Mouse (Mus musculus): ENCODE data around the gene Gm10770. TPM values are rescaled to one million over a fixed set of nuclear protein-coding genes. Genes with fewer than 3 reads are reported as not detected.
A peak's percentile ranks its signal among the peaks of the same experiment; 100 is the strongest.
"Not testable (repeated sequence)": the region's sequence is repeated elsewhere in the genome, so short reads cannot be mapped to it uniquely, and the experiment has no call there.

Gm10770 gene
- not detected in 2 replicates for polyA plus RNA-seq (2014; fragmentation: Nextera tagmentation; extraction: Ambion mirVana)

- H3K4me1 ChIP-seq (ENCODE audit: insufficient read depth); H3K27me3 ChIP-seq (ENCODE audit: insufficient read depth, low read length); ATAC-seq (ENCODE audit: insufficient read depth); H3K4me2 ChIP-seq; DNase-seq; H3K9me3 ChIP-seq (ENCODE audit: low read depth, low read length); H3K4me3 ChIP-seq (ENCODE audit: low read depth, low read length); H3K27ac ChIP-seq (ENCODE audit: low read depth); H3K36me3 ChIP-seq (ENCODE audit: insufficient read depth); H3K9ac ChIP-seq: not testable (repeated sequence)
- 76% methylated on average over 4 of the region's 4 CpGs for WGBS
Measured at GRCm38 (mm10) chr2:150179579-150179978, at the start of gene Gm10770. Gm10770 (minus strand) TSS chr2:150179679.

- not testable (repeated sequence) for DNase-seq; ATAC-seq (ENCODE audit: insufficient read depth); H3K27me3 ChIP-seq (ENCODE audit: insufficient read depth, low read length); H3K4me1 ChIP-seq (ENCODE audit: insufficient read depth); H3K9me3 ChIP-seq (ENCODE audit: low read depth, low read length); H3K36me3 ChIP-seq (ENCODE audit: insufficient read depth); H3K9ac ChIP-seq; H3K27ac ChIP-seq (ENCODE audit: low read depth); H3K4me3 ChIP-seq (ENCODE audit: low read depth, low read length); H3K4me2 ChIP-seq
Measured at GRCm38 (mm10) chr2:150223263-150223662, 43.8 kb upstream of the Gm10770 start.

- not testable (repeated sequence) for ATAC-seq (ENCODE audit: insufficient read depth)
Measured at GRCm38 (mm10) chr2:150218363-150218725, 38.9 kb upstream of the Gm10770 start.

GRCm38 (mm10) chr2:150217600-150218362 lies 38.3 kb upstream of the Gm10770 start, which contains the start of gene Zfp937:
Zfp937 (plus strand) TSS chr2:150218073.
- peak within 1 kb of the TSS; percentile 50 for H3K4me2 ChIP-seq
- not testable (repeated sequence) for H3K27me3 ChIP-seq (ENCODE audit: insufficient read depth, low read length); H3K9me3 ChIP-seq (ENCODE audit: low read depth, low read length); H3K4me1 ChIP-seq (ENCODE audit: insufficient read depth); H3K36me3 ChIP-seq (ENCODE audit: insufficient read depth)
- under 1% methylated on average over 15 of the region's 15 CpGs for WGBS
- peak within 1 kb of the TSS; percentile 37 for H3K4me3 ChIP-seq (ENCODE audit: low read depth, low read length)
- H3K9ac ChIP-seq, result peak within 1 kb of the TSS; percentile 54
- H3K27ac ChIP-seq (ENCODE audit: low read depth), result 0 out of 2 replicates have a peak within 1 kb of the TSS, but pooled peaks have one; percentile 36
- peak; percentile 78 for DNase-seq
- ATAC-seq (ENCODE audit: insufficient read depth), result peak; percentile 100

More at GRCm38 (mm10) chr2:150218363-150218725, 38.9 kb upstream of the Gm10770 start:
- DNase-seq; H3K4me1 ChIP-seq (ENCODE audit: insufficient read depth); H3K27me3 ChIP-seq (ENCODE audit: insufficient read depth, low read length); H3K36me3 ChIP-seq (ENCODE audit: insufficient read depth); H3K9me3 ChIP-seq (ENCODE audit: low read depth, low read length): not testable (repeated sequence)
- Histone ChIP-seq H3K4me3 (ENCODE audit: low read depth, low read length) (peak overlapping the region; percentile 37), H3K27ac (ENCODE audit: low read depth) (0 out of 2 replicates have a peak overlapping the region, but pooled peaks have one; percentile 36), H3K9ac (peak overlapping the region; percentile 54), H3K4me2 (peak overlapping the region; percentile 50)
- 7% methylated on average over 3 of the region's 4 CpGs for WGBS

- DNase-seq; H3K36me3 ChIP-seq (ENCODE audit: insufficient read depth); H3K27ac ChIP-seq (ENCODE audit: low read depth); H3K4me1 ChIP-seq (ENCODE audit: insufficient read depth); H3K27me3 ChIP-seq (ENCODE audit: insufficient read depth, low read length); H3K4me2 ChIP-seq; H3K9ac ChIP-seq; H3K4me3 ChIP-seq (ENCODE audit: low read depth, low read length); H3K9me3 ChIP-seq (ENCODE audit: low read depth, low read length); ATAC-seq (ENCODE audit: insufficient read depth): not testable (repeated sequence)
- 72% methylated on average over 7 of the region's 7 CpGs for WGBS
Measured at GRCm38 (mm10) chr2:150181570-150181999, 2.1 kb upstream of the Gm10770 start, which contains the start of gene Gm14139. Gm14139 (plus strand) TSS chr2:150181755.

GRCm38 (mm10) chr2:150181046-150181445 lies 1.6 kb upstream of the Gm10770 start:
- not testable (repeated sequence) for H3K27me3 ChIP-seq (ENCODE audit: insufficient read depth, low read length); H3K4me3 ChIP-seq (ENCODE audit: low read depth, low read length); H3K9me3 ChIP-seq (ENCODE audit: low read depth, low read length); H3K4me1 ChIP-seq (ENCODE audit: insufficient read depth); ATAC-seq (ENCODE audit: insufficient read depth); H3K36me3 ChIP-seq (ENCODE audit: insufficient read depth); H3K27ac ChIP-seq (ENCODE audit: low read depth); H3K4me2 ChIP-seq; DNase-seq; H3K9ac ChIP-seq

- no peaks in the 10 kb centered on the region for H3K36me3 ChIP-seq (ENCODE audit: insufficient read depth)
- H3K4me3 ChIP-seq (ENCODE audit: low read depth, low read length), result no peak overlapping the region
- H3K27me3 ChIP-seq (ENCODE audit: insufficient read depth, low read length), result no peaks in the 10 kb centered on the region
- peaks cover 2% of the 10 kb centered on the region; the same call in 1 of the 2 replicates for H3K9me3 ChIP-seq (ENCODE audit: low read depth, low read length)
- no peak overlapping the region for H3K4me2 ChIP-seq
- TF ChIP-seq CTCF (IDR thresholded peaks at IDR 0.05; ENCODE audit: low read depth), result no peak
- no peaks in the 10 kb centered on the region for H3K4me1 ChIP-seq (ENCODE audit: insufficient read depth)
- DNase-seq (no peak), ATAC-seq (ENCODE audit: insufficient read depth) (no peak)
- H3K27ac ChIP-seq (ENCODE audit: low read depth), result no peak overlapping the region
- no peak overlapping the region for H3K9ac ChIP-seq
Measured at GRCm38 (mm10) chr2:150173833-150174232, 5.6 kb downstream of the Gm10770 start.

Measured in lung, embryonic 14.5 days (tissue).